Mouse (Mus musculus) megakaryocyte, embryonic 14.5 days (primary cell): ENCODE results near the gene Uqcc2.

ENCODE experiments used
- FLI1 ChIP-seq: IDR thresholded peaks from 2 replicates; pipeline ENCODE4 v1.6.1; 2012; ENCODE audit warnings: low read length, inconsistent platforms, mixed read lengths
- GATA1 ChIP-seq: IDR thresholded peaks from 3 replicates; pipeline ENCODE4 v1.6.1; 2012; ENCODE audit warnings: mixed read lengths, low read length, inconsistent platforms, borderline replicate concordance

DNA sequence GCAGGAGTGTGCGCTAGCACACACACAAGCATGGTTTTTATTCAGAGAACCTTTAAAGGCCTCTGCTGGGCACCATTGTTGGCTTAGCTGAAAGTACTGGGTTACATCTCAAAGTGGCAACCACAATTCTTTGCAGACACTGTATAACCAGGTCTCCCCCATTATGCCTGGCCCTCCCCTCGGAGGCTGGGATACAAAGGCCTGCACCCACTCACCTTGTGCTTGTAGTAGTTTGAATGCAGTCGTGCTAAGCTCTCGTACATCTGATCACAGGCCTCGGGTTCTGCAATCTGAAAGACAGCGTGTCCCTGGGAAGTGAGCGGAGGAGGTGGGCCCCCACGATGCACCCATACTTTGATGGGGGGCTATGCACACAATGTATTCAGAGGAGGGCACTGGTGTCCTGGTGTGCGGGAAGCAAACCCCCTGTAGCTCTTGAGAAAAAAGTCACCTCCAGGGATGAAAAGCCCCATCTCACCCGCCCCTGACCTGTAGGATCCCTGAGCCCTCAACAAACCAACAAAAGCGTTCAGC is 8.0 kb downstream of the Uqcc2 start:
- TF ChIP-seq GATA1 (no peak), FLI1 (no peak)
